Mouse (Mus musculus) effector memory CD4-positive, alpha-beta T cell, adult 7 months (primary cell): Measurements from ENCODE around the gene Dock3. TPM values are rescaled to one million over a fixed set of nuclear protein-coding genes. Genes with fewer than 3 reads are reported as not detected.

ENCODE experiments used
- polyA plus RNA-seq: library from polyadenylated mRNA; unstranded; fragments of 100-300 nt; shearing (Covaris generic); gene quantifications from one replicate; pipeline ENCODE4 v1.2.1, GENCODE M21; 2017

Gene Dock3
- 0.05 TPM for polyA plus RNA-seq

DNA sequence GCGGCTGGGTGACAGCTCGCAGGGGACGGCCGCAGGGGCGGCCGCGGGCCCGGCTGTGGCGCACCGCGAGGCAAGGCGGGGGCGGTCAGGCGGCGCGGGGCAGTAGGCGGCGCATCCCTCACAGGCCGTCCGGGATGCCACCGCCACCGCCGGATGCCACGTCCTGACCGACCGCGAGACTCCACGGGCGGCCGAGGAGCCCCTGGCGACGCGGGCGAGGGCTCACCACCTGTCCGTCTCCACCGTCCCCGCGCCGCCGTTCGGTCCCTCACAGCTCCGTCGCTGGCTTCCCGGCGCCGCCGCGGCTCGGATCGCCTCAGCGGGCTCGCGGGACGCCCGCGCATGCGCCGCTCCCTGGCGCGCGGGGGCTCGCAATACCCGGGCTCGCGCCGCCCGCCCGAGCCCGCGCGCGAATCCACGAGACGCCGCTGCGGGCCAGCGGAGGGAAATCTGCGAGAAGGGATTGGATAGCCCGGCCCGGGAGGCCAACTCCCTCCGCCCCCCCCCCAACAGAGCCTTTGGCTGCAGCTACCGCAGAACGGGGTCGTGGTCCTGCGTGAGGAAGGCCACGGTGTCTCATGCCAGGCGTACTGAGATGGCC, at the start of gene Dock3:
Gene Dock3 (minus strand): TSS at position 371 of the 601 bp plus-strand sequence.

DNA sequence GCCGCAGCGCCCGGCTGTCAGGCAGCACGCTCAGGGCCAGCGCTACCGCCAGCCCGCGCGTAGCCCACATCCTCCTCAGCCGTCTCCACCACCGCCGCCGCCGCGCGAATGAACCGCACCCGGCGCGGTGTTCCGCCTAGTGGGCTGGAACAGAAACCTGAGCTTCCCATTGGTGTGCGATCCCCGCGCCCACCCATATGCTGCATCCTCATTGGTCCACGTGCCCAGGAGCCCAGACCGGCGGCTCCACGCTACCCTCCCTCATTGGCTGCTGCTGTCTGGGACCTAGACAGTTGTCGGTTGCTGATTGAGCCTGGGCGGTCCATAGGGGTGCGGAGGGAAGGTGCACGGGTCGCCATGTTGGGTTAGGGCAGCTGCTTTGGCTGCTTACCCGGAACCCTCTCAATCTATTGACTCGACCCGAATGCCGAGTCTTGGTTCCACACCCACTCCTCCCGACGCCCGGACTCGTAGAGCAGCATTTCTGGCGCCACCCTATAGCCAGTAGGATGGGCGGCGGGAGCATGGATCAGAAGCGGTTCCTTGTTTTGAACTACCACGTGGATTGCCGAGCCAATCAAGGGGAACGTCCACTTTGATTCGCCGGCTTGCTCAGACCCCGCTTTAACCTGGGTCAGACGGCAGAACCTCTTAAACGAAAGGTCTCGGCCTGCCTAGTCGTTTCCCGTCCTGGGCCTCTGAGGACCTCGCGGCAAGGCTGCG, 339.7 kb downstream of the Dock3 start, which contains the start of gene Manf:
Gene Manf (minus strand): TSS at position 151 of the 723 bp plus-strand sequence.

DNA sequence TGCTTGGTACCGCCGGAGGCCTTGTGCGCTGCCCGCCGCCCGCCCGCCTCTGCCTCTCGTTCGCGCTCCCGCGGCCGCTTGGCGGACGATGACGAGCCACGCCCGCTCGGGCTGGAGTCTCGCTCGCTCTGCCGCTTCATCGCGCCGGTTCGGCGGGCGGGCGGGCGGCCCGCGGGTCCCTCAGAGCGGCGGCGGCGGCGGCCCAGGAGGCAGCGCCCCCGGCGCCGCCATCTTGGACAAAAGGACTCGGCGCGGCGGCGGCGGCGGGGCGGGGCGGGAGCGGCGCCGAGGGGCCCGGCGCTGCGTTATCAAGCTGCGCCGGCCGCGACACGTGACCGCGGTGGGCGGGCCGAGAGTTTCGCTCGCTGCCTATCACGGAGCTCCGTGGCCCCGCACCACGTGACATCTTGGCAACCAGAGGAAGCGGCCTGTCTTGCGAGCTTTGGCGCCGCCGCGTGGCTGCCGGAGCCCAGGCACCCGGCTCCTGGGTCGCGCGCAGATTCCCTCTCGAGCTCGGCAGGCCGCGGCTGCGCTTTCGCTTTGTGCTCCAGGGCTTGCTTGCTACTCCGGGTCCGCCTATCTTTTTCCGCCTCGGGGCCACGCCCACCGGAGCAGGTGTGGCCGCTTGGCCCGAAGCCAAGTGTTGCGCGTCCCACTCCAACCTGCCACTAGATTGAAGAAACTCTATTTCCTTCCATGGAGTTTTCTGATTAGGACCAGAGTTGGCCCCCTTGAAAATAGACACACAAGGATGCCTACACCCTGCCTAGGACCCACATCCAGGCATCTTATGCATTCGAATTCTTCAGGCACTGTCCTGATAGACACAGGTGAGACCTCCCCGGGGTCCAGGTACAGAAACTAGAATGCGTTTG, 344.6 kb downstream of the Dock3 start, which contains the start of gene Rbm15b:
Gene Rbm15b (minus strand): TSS at position 601 of the 875 bp plus-strand sequence.

Other genes starting within 250 kb of the Dock3 start
- gene Mapkapk3, start 58.0 kb upstream of the Dock3 start, polyA plus RNA-seq: 107 TPM
- gene Cish, start 64.1 kb upstream of the Dock3 start, polyA plus RNA-seq: 150 TPM
- gene Hemk1, start 106.4 kb upstream of the Dock3 start, polyA plus RNA-seq: 10.6 TPM
- 0.56 TPM for gene 6430571L13Rik, start 108.7 kb upstream of the Dock3 start, polyA plus RNA-seq
- 0.13 TPM for gene Cacna2d2, start 167.7 kb upstream of the Dock3 start, polyA plus RNA-seq